Mouse (Mus musculus): Measurements from ENCODE around the gene Ugt1a5.

Ugt1a5 gene

DNA sequence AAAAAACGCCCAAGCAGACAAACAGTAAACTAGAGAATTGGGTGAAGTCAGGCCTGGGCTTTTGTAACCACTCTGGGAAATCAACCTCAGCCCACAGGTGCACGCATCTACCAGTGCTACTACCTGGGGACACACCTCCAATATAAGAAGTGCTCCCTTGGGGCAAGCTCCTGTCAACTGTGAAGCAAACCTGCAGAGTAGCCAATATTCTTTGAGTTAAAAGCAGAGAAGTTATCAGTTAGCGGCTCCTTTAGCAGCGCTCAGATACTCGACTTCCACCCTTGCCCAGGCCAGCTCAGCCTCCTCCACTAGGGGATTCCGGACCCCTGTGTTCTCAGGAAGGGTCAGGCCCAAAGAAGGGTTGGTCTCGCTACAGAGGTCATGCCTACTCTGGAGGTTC is 95.9 kb downstream of the Ugt1a5 start:
- no peak for DNase-seq (ENCODE audit: low spot score in 2 of 2)

- no peak for DNase-seq (ENCODE audit: low spot score in 2 of 2)
Measured at GRCm38 (mm10) chr1:88262255-88262654, 96.4 kb downstream of the Ugt1a5 start.

DNA sequence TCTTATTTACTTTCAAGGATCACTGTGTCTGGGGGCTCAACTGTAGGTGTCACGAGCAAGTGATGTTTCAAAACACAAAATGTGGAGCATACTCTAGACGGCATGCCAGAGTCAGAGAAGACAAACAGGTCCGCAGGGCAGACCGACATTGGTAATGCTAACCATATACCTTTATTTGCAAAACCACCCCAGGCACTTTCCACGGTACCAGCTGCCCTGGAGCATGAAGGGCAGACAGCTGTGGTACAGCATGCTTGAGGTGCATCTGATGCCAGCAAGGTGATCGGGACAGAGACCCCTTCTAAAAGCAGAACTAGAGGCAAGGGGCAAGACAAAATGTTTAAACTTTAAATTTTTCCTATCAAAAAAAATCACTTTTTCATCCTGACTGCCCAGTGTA is 97.1 kb downstream of the Ugt1a5 start:
- no peak for DNase-seq (ENCODE audit: low spot score in 2 of 2)

GRCm38 (mm10) chr1:88263778-88264177 is 98.0 kb downstream of the Ugt1a5 start:
- no peak for DNase-seq (ENCODE audit: low spot score in 2 of 2)

DNA sequence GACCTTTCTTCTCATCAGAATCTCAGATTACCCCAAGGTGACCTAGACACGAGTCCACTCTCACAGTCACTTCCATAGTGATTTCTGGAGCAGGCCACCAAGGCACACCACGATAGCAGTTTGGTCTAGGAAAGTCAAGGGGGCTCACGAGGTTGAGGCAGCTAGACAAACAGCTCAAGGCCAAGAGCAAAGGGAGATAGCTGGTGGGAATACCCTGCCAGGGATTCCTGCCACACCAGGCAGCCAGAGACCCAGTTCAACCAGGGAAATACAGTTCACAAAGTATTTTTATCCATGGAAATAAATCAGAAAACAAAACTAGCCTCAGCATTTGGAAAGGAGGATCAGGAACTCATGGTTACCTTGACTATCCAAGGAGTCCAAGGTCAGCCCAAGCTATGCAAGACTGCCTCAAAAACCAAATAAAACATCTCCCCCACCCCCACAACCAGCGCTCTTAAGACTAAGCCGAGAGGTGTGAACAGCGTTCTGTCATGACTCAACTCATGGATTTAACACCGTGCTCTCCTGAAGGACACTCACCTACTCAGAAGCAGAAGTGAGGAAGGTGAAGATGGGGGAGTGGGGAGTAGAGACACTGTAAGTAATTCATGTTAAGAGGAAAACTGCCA is 98.5 kb downstream of the Ugt1a5 start:
- no peak for DNase-seq (ENCODE audit: low spot score in 2 of 2)

- no peak for DNase-seq (ENCODE audit: low spot score in 2 of 2)
Measured at GRCm38 (mm10) chr1:88264869-88265240, 99.0 kb downstream of the Ugt1a5 start.

DNA sequence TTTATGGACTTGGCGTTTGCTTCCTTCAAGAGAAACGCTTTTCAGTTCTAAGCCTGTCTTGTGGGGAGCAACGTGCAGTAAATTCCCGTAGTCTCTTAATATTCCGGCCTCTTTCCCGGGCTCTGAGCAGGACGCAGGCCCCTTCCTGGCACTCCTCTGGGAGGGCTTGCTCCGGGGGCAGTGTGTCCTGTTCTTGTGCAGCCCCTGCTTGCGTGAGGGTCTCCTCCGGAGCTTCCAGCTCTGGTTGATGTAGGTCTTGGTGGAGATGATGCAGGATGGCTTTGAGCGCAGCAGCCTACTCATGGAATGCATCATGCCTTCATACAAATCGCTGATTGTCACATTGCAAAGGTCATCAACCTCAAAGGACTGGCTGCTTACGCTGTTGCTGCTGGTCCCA is 100.3 kb downstream of the Ugt1a5 start:
- no peak for DNase-seq (ENCODE audit: low spot score in 2 of 2)

DNA sequence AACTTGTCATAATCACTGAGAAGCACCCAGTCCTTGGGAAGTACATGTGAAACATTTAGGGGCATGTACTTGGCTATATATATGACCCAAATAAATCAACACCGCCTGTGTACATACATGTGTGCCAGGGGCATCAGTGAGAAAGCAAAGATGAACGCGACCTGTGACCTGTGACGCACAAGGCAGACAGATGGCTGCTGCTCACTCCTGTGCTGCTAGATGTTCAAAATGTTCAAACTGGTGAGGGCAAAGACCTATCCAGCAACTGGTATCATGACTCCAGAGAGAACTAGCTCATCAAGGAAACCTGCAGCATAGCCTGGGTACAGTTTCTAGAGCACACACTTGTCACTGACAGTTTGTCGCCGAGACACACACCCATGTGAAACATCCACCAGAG is 101.7 kb downstream of the Ugt1a5 start:
- no peak for DNase-seq (ENCODE audit: low spot score in 2 of 2)

DNA sequence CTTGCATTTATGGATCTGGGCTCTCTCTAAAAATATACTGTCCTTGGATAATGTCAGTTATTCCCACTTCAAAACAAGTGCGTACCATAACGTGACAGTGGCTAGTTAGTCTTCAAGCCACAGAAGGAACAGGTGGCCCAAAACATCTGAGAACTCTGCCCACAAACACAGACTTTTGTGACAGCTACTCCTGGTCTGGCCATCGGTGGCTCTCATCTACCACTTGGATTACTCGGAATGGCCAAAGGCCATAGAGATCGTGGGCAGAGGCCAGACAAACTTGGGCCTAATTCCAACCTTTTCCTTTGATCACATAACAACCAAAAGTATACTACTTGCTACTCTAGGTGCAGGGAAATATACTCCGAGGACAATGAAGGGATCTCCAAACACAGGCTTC is 102.3 kb downstream of the Ugt1a5 start:
- no peak for DNase-seq (ENCODE audit: low spot score in 2 of 2)

Data from frontal cortex, postnatal 10 days (tissue).